Mouse (Mus musculus) lung, postnatal 14 days (tissue): ENCODE data around the gene Treml4.

Experiments
- DNase-seq: peaks from one replicate; pipeline ENCODE4 v3.0.0; 2021

The Treml4 gene

GRCm38 (mm10) chr17:48263741-48264362 lies at the start of gene Treml4:
TSS of gene Treml4 (plus strand) at chr17:48264295.
- no peak for DNase-seq

GRCm38 (mm10) chr17:48215429-48215828 lies 48.7 kb upstream of the Treml4 start:
- DNase-seq = no peak

- DNase-seq = no peak
These were observed 33.4 kb upstream of the Treml4 start for GRCm38 (mm10) chr17:48230680-48231079.

GRCm38 (mm10) chr17:48232518-48232917 lies 31.6 kb upstream of the Treml4 start, which contains the start of gene Trem1:
TSS of gene Trem1 (plus strand) at chr17:48232768.
- peak; percentile 10 for DNase-seq

- DNase-seq = no peak
These were observed 30.3 kb upstream of the Treml4 start for GRCm38 (mm10) chr17:48233789-48234188.

GRCm38 (mm10) chr17:48234550-48234949 lies 29.5 kb upstream of the Treml4 start:
- no peak for DNase-seq

DNA sequence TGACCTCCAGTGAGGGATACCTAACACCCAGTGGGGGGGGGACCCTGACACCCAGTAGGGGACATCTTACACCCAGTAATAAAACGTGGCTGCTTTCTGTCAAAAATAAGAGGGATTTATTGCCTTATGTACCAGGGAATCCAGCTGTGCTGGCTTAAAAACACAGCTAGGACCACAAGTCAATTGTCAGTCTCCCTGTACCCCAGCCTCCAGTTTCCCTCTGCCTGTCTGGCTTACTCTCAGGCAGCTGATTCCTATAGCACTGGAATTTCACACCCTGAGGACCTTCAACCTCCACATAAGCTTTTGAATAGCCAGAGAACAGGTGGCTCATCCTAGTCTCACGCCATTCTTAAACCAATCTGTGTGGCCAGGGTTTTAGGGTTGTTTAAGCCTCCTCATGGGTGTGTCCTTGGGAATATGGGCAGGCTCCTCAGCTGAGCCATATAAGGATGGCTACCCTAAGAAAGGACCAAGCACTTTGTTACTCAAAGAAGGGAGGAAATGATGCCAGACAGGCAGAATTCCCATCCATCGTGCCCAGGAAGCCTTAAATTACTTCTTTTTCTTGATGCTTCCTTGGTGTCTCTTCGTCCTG lies 28.2 kb upstream of the Treml4 start:
- no peak for DNase-seq

- DNase-seq = no peak
These were observed 26.5 kb upstream of the Treml4 start for GRCm38 (mm10) chr17:48237621-48238020.

DNA sequence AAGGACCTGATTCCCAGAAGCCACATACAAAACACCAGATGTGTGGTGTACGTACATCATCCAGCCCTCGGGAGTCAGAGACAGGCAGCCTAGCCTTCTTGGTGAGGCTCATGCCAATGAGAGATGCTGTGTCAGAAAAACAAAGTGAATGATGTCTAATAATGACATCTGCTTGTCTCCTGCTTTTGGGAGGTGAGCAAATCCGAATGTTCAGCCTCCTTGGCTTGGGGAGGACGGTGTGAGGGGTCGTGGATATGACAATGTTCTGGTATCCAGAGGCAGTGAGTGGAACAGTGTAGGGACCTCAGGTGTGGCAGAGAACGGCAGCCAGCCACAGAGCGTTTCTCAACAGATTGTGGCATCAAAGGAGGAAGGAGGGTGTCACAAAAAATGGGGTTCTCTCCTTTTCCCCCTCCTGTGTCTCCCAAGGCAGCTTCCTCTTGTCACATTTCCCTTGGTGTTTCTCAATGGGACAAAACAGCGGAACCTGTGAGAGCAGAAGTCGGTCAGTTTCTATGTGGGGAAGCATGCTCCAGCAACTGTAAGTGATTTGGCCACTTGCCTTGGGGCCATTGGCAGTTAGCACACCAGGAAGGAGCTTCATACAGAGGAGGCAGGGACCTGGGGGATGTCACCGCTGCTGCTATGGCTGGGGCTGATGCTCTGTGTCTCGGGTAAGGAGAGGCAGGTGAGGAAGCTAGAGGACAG lies 16.7 kb upstream of the Treml4 start, which contains the start of gene Trem3:
Gene Trem3, plus strand, starts transcription at position 557 of the 708 bp plus-strand sequence.
- DNase-seq = peak; percentile 10

DNA sequence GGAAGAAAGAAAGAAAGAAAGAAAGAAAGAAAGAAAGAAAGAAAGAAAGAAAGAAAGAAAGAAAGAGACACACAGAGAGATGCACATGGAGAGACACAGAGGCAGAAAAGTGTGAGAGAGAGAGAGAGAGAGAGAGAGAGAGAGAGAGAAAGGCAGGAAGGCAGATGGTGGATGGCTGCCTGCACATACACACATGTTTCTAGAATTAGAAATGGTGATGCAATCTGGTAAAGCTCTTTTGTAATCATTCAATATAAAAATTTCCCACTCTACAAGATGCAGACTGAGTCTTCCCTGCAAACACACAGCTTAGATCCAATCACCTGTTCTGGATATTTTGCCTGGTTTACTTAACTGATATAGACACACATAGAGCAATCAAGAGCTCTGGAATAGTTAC lies 15.1 kb upstream of the Treml4 start:
- no peak for DNase-seq

- no peak for DNase-seq
These were observed 14.6 kb upstream of the Treml4 start for GRCm38 (mm10) chr17:48249501-48249900.

GRCm38 (mm10) chr17:48250631-48251030 lies 13.5 kb upstream of the Treml4 start:
- DNase-seq = no peak

DNA sequence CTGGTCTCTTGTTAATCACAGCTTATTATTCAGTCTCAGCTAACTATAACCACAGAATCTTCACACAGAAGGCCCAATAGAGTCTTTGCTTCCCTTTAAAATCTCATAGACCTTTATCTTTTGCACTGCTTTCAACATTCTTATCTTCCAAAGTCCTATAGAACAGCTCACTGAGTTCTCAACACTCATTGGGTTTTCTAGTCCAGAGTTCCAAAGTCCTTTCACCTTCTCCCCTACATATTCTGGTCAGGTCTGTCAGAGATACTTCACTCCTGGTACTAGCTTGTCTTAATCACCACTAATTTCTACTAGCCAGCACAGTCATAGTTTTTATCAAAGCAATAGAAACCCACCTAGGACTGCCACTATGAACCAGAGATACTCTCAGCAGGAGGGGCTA lies 7.5 kb upstream of the Treml4 start:
- DNase-seq = no peak

- no peak for DNase-seq
These were observed 2.2 kb upstream of the Treml4 start for GRCm38 (mm10) chr17:48261868-48262267.

DNA sequence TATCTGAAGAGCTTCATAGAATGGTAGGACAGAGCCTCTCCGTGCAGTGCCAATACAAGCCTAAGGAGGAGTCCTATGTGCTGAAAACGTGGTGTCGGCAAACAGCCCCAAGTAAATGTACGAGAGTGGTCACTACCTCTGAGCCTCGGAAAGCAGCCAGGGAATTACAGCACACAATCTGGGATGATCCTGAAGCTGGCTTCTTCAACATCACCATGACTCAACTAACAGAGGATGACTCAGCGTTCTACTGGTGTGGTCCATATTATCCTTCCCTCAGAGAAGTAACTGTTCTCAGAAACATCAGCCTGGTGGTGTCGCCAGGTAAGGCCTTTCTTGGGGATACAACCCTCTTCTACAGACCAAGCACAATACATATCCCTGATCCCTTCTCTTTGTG lies 567 bp downstream of the Treml4 start:
- no peak for DNase-seq

DNA sequence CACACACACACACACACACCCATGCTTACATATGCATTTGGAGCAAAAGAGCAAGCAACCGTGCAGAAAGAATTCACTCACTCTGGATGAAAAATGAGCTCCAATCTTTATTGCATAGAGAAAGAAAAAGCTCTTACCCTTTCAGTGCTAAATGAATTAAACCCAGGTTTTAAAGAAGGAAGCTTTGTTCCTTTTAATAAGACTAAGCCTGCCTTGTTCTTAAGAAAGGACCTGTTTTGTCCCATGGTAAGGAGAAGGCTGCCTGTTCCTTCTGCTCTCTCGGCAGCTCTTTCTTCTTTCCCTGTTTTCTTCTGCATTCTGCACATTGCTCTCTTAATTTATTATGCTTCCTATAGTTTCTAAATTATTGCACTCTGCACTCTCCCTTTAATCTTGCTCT lies 2.0 kb downstream of the Treml4 start:
- no peak for DNase-seq

GRCm38 (mm10) chr17:48266610-48267304 lies 2.7 kb downstream of the Treml4 start:
- no peak for DNase-seq

DNA sequence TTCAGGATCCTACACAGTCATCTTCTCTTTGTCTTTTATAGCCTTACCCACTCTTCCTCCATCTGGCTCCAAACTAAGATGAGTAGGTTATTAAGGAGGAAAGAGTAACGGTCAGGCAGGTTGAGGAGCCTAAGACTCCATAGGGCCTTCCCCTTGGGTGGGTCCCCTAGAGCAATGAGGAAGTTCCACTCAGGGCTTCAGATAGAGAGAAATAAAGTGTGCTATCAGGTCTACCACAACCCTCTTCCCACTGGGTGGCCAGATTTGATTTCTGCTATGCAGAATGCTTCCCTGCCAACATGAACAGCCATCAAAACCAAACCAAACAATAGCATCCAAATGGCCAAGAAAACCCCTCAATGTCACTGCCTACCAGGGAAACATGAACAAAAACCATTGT lies 3.5 kb downstream of the Treml4 start:
- DNase-seq = no peak

DNA sequence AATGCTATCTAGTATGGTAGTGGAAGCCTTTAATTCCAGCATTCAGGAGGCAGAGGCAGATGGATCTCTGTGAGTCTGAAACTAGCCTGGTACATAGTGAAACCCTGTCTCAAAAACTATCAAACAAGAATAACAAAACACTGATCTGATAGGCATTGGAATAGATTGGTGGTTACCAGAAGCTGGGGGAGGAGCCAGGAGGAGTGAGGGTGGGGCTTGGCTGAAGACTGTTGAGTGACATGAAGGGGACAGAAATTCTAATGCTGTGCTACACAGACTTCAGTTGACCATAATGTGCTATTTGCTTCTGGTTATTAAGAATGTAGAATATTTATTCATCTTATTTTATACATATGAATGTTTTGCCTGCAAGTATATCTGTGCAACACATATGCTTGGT lies 4.2 kb downstream of the Treml4 start:
- DNase-seq = no peak

DNA sequence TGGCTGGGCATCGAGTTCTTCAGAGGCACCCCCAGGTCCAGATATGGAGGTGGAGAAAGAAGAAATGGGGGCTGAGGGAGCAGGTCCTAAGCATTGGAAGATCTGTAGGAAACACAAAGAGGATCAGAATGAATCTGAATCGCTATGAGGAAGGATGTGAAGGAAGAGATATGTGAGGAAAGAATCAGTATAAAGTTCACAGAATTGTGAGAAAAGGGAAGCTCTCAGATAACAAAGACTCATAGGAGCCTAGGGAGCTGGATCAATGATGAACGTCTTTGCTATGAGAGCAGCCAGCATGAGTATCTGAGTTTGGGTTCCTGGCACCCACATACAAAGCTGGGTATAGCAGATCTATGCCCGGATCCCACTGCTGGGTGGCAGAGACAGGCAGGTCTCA lies 5.7 kb downstream of the Treml4 start:
- no peak for DNase-seq

DNA sequence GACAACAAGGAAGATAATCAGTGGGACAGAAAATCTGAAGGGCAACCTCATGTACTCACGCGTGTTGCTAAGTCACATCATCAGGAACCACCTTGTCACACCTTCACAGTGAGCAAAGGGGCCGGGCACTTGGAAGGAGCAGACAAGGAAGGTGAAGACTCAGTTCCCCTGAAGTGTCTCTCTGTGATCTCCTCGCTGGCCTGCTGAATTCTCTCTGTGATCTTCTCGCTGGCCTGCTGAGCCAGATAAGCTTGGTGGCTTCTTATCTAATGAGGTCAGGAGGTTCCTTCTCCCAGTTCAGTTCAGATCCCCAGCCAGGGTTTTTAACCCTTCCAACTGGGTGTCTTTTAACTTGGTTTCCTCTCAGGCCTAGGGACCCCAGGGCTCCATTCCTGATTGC lies 8.1 kb downstream of the Treml4 start:
- no peak for DNase-seq

GRCm38 (mm10) chr17:48272598-48272997 lies 8.5 kb downstream of the Treml4 start:
- DNase-seq = no peak

GRCm38 (mm10) chr17:48274098-48274497 lies 10.0 kb downstream of the Treml4 start:
- no peak for DNase-seq

DNA sequence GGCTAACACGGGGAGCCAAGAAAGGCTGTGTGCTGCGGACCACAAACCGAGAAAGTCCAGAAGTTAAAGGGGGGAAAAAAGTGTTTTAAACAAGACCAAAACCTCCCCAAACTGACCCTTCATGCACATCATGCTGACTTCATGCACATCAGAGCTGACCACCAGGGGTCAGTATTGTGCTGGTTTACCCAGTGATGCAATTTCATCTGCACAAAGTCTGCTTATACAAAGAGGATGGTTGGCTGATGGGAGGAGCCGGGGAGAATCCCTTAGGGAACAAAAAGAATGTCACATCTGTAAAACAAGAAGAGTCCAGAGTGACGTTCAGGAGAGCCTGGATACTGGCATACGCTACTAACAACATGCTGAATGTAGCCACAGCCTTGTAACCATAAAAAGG lies 10.8 kb downstream of the Treml4 start:
- DNase-seq = peak; percentile 85
